Mouse (Mus musculus) midbrain, embryonic 14.5 days (tissue): ENCODE measurements around the gene Praf2. TPM values are rescaled to one million over a fixed set of nuclear protein-coding genes. Genes with fewer than 3 reads are reported as not detected.

Source experiments
- ATAC-seq: fragments of 200-750 bp; cut with Nextera tagmentation; 2 replicates; pipeline ENCODE4 v1.8.0; 2017; ENCODE audit warnings: moderate number of reproducible peaks, moderate library complexity; ENCODE audit not compliant: low FRiP score, low TSS enrichment
- DNase-seq: peaks from one replicate; pipeline ENCODE4 v3.0.0-alpha.2; 2015
- H3K27ac ChIP-seq: fragments of 300-500 bp; sonication (generic); replicated peaks from 2 replicates; pipeline ENCODE4 v1.5.1; 2014; ENCODE audit warnings: mild to moderate bottlenecking, low read depth, low read length, moderate library complexity
- H3K27me3 ChIP-seq: fragments of 300-500 bp; sonication (generic); 2 replicates; pipeline ENCODE4 v1.6.1; 2014; ENCODE audit warnings: low read length, control low read depth, mixed read lengths; ENCODE audit not compliant: control insufficient read depth, insufficient read depth
- H3K36me3 ChIP-seq: fragments of 300-500 bp; sonication (generic); 2 replicates; pipeline ENCODE4 v1.6.1; 2014; ENCODE audit warnings: low read length, control low read depth; ENCODE audit not compliant: control insufficient read depth, insufficient read depth
- H3K4me1 ChIP-seq: fragments of 300-500 bp; sonication (generic); 2 replicates; pipeline ENCODE4 v1.6.1; 2014; ENCODE audit warnings: mild to moderate bottlenecking, antibody characterized with exemption, low read length, control low read depth; ENCODE audit not compliant: control insufficient read depth, insufficient read depth
- H3K4me2 ChIP-seq: fragments of 300-500 bp; sonication (generic); 2 replicates; pipeline ENCODE4 v1.6.1; 2014; ENCODE audit warnings: mild to moderate bottlenecking, low read length, moderate library complexity
- H3K4me3 ChIP-seq: fragments of 300-500 bp; sonication (generic); replicated peaks from 2 replicates; pipeline ENCODE4 v1.5.1; 2014; ENCODE audit warnings: low read depth, low read length
- H3K9ac ChIP-seq: fragments of 300-500 bp; sonication (generic); replicated peaks from 2 replicates; pipeline ENCODE4 v1.6.1; 2014; ENCODE audit warnings: mild to moderate bottlenecking, low read length, moderate library complexity
- H3K9me3 ChIP-seq: fragments of 300-500 bp; sonication (generic); 2 replicates; pipeline ENCODE4 v1.6.1; 2016; ENCODE audit warnings: low read length, control low read depth, mixed read lengths; ENCODE audit not compliant: control insufficient read depth
- WGBS: fragments of 180-500 bp; shearing (Covaris S2); extraction: QIAGEN DNeasy Blood & Tissue Kit; methylation state at CpG from one replicate; pipeline ENCODE4 v1.1.7; 2014; 5-methylcytosine and 5-hydroxymethylcytosine counted together
- polyA plus RNA-seq: library from polyadenylated mRNA; unstranded; fragments of >200 nt; fragmentation: Nextera tagmentation; extraction: Ambion mirVana; gene quantifications from 2 replicates; pipeline ENCODE4 v1.2.1, GENCODE M21; 2014

The Praf2 gene
- polyA plus RNA-seq, 1 experiment from 2014 or later, result 126 TPM

GRCm38 (mm10) chrX:7725841-7726240, 2.4 kb upstream of the Praf2 start:
- Histone ChIP-seq H3K4me3 (no peak overlapping the region), H3K9ac (no peak overlapping the region), H3K4me1 (peaks cover 9% of the 10 kb centered on the region; the same call in 1 of the 2 replicates), H3K27ac (no peak overlapping the region), H3K27me3 (no peaks in the 10 kb centered on the region), H3K4me2 (no peak overlapping the region), H3K36me3 (peaks cover 13% of the 10 kb centered on the region), H3K9me3 (no peaks in the 10 kb centered on the region)
- no peak for ATAC-seq
- WGBS, result 89% methylated on average over 12 of the region's 12 CpGs
- no peak for DNase-seq

GRCm38 (mm10) chrX:7727176-7727575, 1.1 kb upstream of the Praf2 start:
- no peaks in the 10 kb centered on the region for H3K27me3 ChIP-seq
- no peaks in the 10 kb centered on the region for H3K9me3 ChIP-seq
- WGBS, result 93% methylated on average over 13 of the region's 13 CpGs
- no peak overlapping the region for H3K27ac ChIP-seq
- DNase-seq (no peak), ATAC-seq (no peak)
- H3K4me1 ChIP-seq, result peaks cover 9% of the 10 kb centered on the region; the same call in 1 of the 2 replicates
- H3K4me3 ChIP-seq, result no peak overlapping the region
- peaks cover 13% of the 10 kb centered on the region for H3K36me3 ChIP-seq
- H3K4me2 ChIP-seq, result no peak overlapping the region
- H3K9ac ChIP-seq, result no peak overlapping the region

GRCm38 (mm10) chrX:7728922-7729265, 655 bp downstream of the Praf2 start:
- no peaks in the 10 kb centered on the region for H3K27me3 ChIP-seq
- H3K4me3 ChIP-seq, result peak overlapping the region; percentile 44
- peaks cover 16% of the 10 kb centered on the region for H3K36me3 ChIP-seq
- H3K4me2 ChIP-seq, result peak overlapping the region; percentile 56
- 30% methylated on average over 4 of the region's 4 CpGs for WGBS
- peak overlapping the region; percentile 74 for H3K27ac ChIP-seq
- H3K9ac ChIP-seq, result peak overlapping the region; percentile 49
- H3K9me3 ChIP-seq, result no peaks in the 10 kb centered on the region
- peaks cover 5% of the 10 kb centered on the region; the same call in 1 of the 2 replicates for H3K4me1 ChIP-seq
- DNase-seq (no peak), ATAC-seq (no peak)

- no peak overlapping the region for H3K9ac ChIP-seq
- H3K27me3 ChIP-seq, result no peaks in the 10 kb centered on the region
- DNase-seq, result peak; percentile 56
- no peak for ATAC-seq
- no peak overlapping the region for H3K27ac ChIP-seq
- 31% methylated on average over 25 of the region's 26 CpGs for WGBS
- no peak overlapping the region for H3K4me2 ChIP-seq
- peaks cover 12% of the 10 kb centered on the region for H3K36me3 ChIP-seq
- peaks cover 5% of the 10 kb centered on the region; the same call in 1 of the 2 replicates for H3K4me1 ChIP-seq
- no peak overlapping the region for H3K4me3 ChIP-seq
- H3K9me3 ChIP-seq, result no peaks in the 10 kb centered on the region
Measured at GRCm38 (mm10) chrX:7733571-7734156, 5.4 kb downstream of the Praf2 start.

- H3K27ac ChIP-seq, result no peak overlapping the region
- H3K36me3 ChIP-seq, result peaks cover 9% of the 10 kb centered on the region
- H3K9me3 ChIP-seq, result no peaks in the 10 kb centered on the region
- H3K4me2 ChIP-seq, result no peak overlapping the region
- 68% methylated on average over 14 of the region's 14 CpGs for WGBS
- no peak overlapping the region for H3K4me3 ChIP-seq
- no peak overlapping the region for H3K9ac ChIP-seq
- DNase-seq (peak; percentile 13), ATAC-seq (no peak)
- H3K27me3 ChIP-seq, result no peaks in the 10 kb centered on the region
- H3K4me1 ChIP-seq, result no peaks in the 10 kb centered on the region
Measured at GRCm38 (mm10) chrX:7739336-7740081, 11.3 kb downstream of the Praf2 start.

- no peak for ATAC-seq
- Histone ChIP-seq H3K4me3 (no peak overlapping the region), H3K36me3 (peaks cover 9% of the 10 kb centered on the region), H3K4me1 (no peaks in the 10 kb centered on the region), H3K4me2 (no peak overlapping the region), H3K27me3 (no peaks in the 10 kb centered on the region), H3K27ac (no peak overlapping the region), H3K9ac (no peak overlapping the region), H3K9me3 (no peaks in the 10 kb centered on the region)
- DNase-seq, result no peak
- 76% methylated on average over 10 of the region's 10 CpGs for WGBS
Measured at GRCm38 (mm10) chrX:7740082-7740819, 12.0 kb downstream of the Praf2 start.

- H3K9me3 ChIP-seq, result no peaks in the 10 kb centered on the region
- H3K27ac ChIP-seq, result no peak overlapping the region
Measured at GRCm38 (mm10) chrX:7741103-7741502, 12.9 kb downstream of the Praf2 start.

GRCm38 (mm10) chrX:7743470-7743869, 15.2 kb downstream of the Praf2 start:
- H3K36me3 ChIP-seq, result no peaks in the 10 kb centered on the region
- no peak overlapping the region for H3K4me3 ChIP-seq
- DNase-seq, result no peak
- H3K27ac ChIP-seq, result no peak overlapping the region
- H3K4me2 ChIP-seq, result no peak overlapping the region
- H3K4me1 ChIP-seq, result no peaks in the 10 kb centered on the region
- 55% methylated on average over 5 of the region's 5 CpGs for WGBS
- no peaks in the 10 kb centered on the region for H3K27me3 ChIP-seq
- no peak for ATAC-seq
- no peak overlapping the region for H3K9ac ChIP-seq
- H3K9me3 ChIP-seq, result no peaks in the 10 kb centered on the region

More at GRCm38 (mm10) chrX:7741103-7741502, 12.9 kb downstream of the Praf2 start:
- WGBS, result 75% methylated on average over 5 of the region's 5 CpGs
- Histone ChIP-seq H3K4me3 (no peak overlapping the region), H3K27me3 (no peaks in the 10 kb centered on the region), H3K36me3 (peaks cover 9% of the 10 kb centered on the region), H3K4me2 (no peak overlapping the region), H3K9ac (no peak overlapping the region), H3K4me1 (no peaks in the 10 kb centered on the region)
- DNase-seq (no peak), ATAC-seq (no peak)
